Mouse (Mus musculus): ENCODE data around the gene Ppp1r16b. TPM values are rescaled to one million over a fixed set of nuclear protein-coding genes. Genes with fewer than 3 reads are reported as not detected.
A peak's percentile ranks its signal among the peaks of the same experiment; 100 is the strongest.

The Ppp1r16b gene
- polyA plus RNA-seq, 1 experiment from 2014 or later: 4.6 TPM

GRCm38 (mm10) chr2:158658822-158659221 lies 6.4 kb upstream of the Ppp1r16b start:
- Histone ChIP-seq H3K9ac (ENCODE audit: low read length) (no peak overlapping the region), H3K4me3 (ENCODE audit: low read depth, low read length) (no peak overlapping the region), H3K9me3 (ENCODE audit: control insufficient read depth, low read length) (no peaks in the 10 kb centered on the region), H3K27me3 (ENCODE audit: control insufficient read depth, insufficient read depth, low read length) (no peaks in the 10 kb centered on the region), H3K27ac (replicated peaks; ENCODE audit: low read depth, low read length) (no peak overlapping the region), H3K4me2 (ENCODE audit: low read depth, severe bottlenecking) (no peak overlapping the region), H3K4me1 (ENCODE audit: control insufficient read depth, insufficient read depth, low read length) (no peaks in the 10 kb centered on the region), H3K36me3 (ENCODE audit: control insufficient read depth, insufficient read depth, low read length) (no peaks in the 10 kb centered on the region)
- DNase-seq (ENCODE audit: low spot score) (peak; percentile 44), ATAC-seq (ENCODE audit: insufficient number of reproducible peaks, low FRiP score, low TSS enrichment, low read depth) (peak; percentile 39; the same call in 1 of the 2 replicates)
- 30% methylated on average over 6 of the region's 6 CpGs for WGBS

DNA sequence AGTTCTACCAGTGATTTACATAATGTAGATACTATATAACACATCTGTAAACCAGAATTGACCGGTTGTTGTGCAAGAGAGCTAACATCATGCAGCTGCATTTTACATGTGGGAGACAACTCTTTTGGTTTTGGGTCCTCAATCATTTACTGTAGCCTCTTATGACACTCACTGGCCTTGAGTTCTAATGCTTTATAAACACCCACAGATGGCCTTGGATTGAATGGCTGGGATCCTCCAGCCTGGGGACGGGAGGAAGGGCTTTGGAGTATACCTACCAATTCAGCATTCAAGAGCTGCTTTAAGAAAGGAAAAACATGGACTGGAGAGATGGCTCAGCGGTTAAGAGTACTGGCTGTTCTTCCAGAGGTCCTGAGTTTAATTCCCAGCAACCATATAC lies 5.9 kb upstream of the Ppp1r16b start:
- no peak for DNase-seq (ENCODE audit: low spot score)
- Histone ChIP-seq H3K9me3 (ENCODE audit: control insufficient read depth, low read length) (no peaks in the 10 kb centered on the region), H3K27ac (replicated peaks; ENCODE audit: low read depth, low read length) (no peak overlapping the region), H3K36me3 (ENCODE audit: control insufficient read depth, insufficient read depth, low read length) (no peaks in the 10 kb centered on the region), H3K27me3 (ENCODE audit: control insufficient read depth, insufficient read depth, low read length) (no peaks in the 10 kb centered on the region), H3K9ac (ENCODE audit: low read length) (no peak overlapping the region), H3K4me3 (ENCODE audit: low read depth, low read length) (no peak overlapping the region), H3K4me1 (ENCODE audit: control insufficient read depth, insufficient read depth, low read length) (no peaks in the 10 kb centered on the region), H3K4me2 (ENCODE audit: low read depth, severe bottlenecking) (no peak overlapping the region)
- ATAC-seq (ENCODE audit: insufficient number of reproducible peaks, low FRiP score, low TSS enrichment, low read depth): no peak
- WGBS: 70% methylated on average over 3 of the region's 3 CpGs

DNA sequence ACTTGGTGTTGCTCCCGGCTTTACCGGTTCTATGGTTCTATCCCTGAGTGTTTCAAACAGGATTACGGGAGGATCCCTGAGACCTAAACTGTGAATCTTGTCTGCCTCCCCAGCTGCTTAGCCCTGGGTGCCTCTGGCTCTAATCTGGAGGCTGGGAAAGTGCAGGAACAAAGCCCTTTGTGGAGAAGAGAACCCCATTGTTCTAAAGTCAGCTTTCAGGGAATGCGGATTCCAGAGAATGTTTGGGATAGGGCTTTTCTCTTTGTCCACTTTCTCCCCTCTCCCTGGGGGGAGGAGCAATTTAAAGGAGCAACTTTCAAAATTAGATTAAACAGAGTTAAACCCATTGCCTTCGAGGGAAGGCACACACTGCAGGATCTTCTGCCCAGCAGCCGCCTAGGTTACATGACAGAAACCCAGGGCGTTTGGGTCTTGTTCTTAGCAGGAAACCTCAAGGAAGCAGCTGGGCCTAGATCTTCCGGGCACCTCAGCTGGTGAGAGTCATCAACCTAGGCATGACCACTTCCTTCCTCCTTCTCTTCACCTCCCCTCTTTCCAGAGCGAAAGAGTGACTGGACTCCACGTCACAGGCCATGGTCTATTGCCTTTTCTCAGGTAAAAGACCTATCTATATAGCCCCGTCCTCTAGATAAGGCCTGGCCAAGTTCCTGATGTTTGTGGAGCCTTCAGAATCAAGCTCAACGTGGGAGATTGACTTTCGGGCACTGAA lies 1.0 kb downstream of the Ppp1r16b start:
- Histone ChIP-seq H3K4me3 (ENCODE audit: low read depth, low read length) (no peak overlapping the region), H3K27me3 (ENCODE audit: control insufficient read depth, insufficient read depth, low read length) (peaks cover 43% of the 10 kb centered on the region), H3K36me3 (ENCODE audit: control insufficient read depth, insufficient read depth, low read length) (no peaks in the 10 kb centered on the region), H3K27ac (replicated peaks; ENCODE audit: low read depth, low read length) (no peak overlapping the region), H3K4me1 (ENCODE audit: control insufficient read depth, insufficient read depth, low read length) (peaks cover 10% of the 10 kb centered on the region), H3K9me3 (ENCODE audit: control insufficient read depth, low read length) (no peaks in the 10 kb centered on the region), H3K4me2 (ENCODE audit: low read depth, severe bottlenecking) (no peak overlapping the region), H3K9ac (ENCODE audit: low read length) (no peak overlapping the region)
- DNase-seq (ENCODE audit: low spot score) (no peak), ATAC-seq (ENCODE audit: insufficient number of reproducible peaks, low FRiP score, low TSS enrichment, low read depth) (no peak)
- 50% methylated on average over 13 of the region's 13 CpGs for WGBS

- H3K27ac ChIP-seq (replicated peaks; ENCODE audit: low read depth, low read length): no peak overlapping the region
- ATAC-seq (ENCODE audit: insufficient number of reproducible peaks, low FRiP score, low TSS enrichment, low read depth): peak; percentile 40; the same call in 1 of the 2 replicates
- peak overlapping the region; percentile 48 for H3K9ac ChIP-seq (ENCODE audit: low read length)
- WGBS: under 1% methylated on average over 47 of the region's 47 CpGs
- DNase-seq (ENCODE audit: low spot score): peak; percentile 68
- peaks cover 10% of the 10 kb centered on the region for H3K4me1 ChIP-seq (ENCODE audit: control insufficient read depth, insufficient read depth, low read length)
- H3K4me3 ChIP-seq (ENCODE audit: low read depth, low read length): peak overlapping the region; percentile 51
- no peaks in the 10 kb centered on the region for H3K36me3 ChIP-seq (ENCODE audit: control insufficient read depth, insufficient read depth, low read length)
- H3K4me2 ChIP-seq (ENCODE audit: low read depth, severe bottlenecking): peak overlapping the region; percentile 96
- H3K27me3 ChIP-seq (ENCODE audit: control insufficient read depth, insufficient read depth, low read length): peaks cover 43% of the 10 kb centered on the region
- H3K9me3 ChIP-seq (ENCODE audit: control insufficient read depth, low read length): no peaks in the 10 kb centered on the region
These were observed 1.9 kb downstream of the Ppp1r16b start for GRCm38 (mm10) chr2:158667022-158667670.

DNA sequence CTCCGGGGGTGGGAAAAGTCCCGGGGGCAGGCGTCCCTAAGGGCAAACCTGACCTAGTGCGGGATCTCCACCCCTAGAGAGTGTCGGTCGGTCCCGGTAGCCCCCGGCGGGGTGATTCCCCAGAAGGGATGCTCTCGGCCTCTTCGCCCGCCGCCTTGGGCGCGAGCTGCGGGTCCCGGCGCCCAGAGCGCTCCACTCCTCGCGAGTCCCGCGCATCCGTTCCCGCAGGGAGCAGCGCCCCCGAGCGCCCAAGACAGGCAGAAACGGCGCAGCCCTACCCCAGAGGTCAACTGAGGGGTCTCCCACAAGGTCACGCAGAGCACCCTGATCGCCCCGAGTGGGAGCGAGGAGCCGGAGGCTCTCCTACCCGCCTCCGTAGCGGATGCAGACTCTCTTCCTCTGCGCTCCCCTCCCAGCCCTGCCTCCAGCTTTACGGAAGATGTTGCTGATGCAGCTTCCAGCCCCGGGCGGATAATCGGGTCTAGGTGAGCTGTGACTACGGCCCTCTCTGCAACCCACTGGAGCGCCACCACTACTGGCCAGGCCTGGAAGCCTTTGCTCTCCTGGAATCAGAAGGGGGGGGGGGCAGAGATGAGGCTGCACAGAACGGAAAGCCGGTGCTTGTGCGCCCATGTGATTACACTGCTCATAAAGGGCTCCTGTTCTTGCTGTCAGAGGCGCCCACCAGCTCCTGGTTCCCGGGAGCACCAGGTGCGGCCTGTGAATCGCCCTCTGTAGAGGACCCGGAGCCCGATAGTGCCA lies 2.7 kb downstream of the Ppp1r16b start:
- under 1% methylated on average over 54 of the region's 54 CpGs for WGBS
- H3K9me3 ChIP-seq (ENCODE audit: control insufficient read depth, low read length): no peaks in the 10 kb centered on the region

GRCm38 (mm10) chr2:158668433-158669010 lies 3.3 kb downstream of the Ppp1r16b start:
- ATAC-seq (ENCODE audit: insufficient number of reproducible peaks, low FRiP score, low TSS enrichment, low read depth): no peak
- Histone ChIP-seq H3K9ac (ENCODE audit: low read length) (peak overlapping the region; percentile 32; the same call in 1 of the 2 replicates), H3K4me3 (ENCODE audit: low read depth, low read length) (peak overlapping the region; percentile 51), H3K27ac (replicated peaks; ENCODE audit: low read depth, low read length) (no peak overlapping the region), H3K27me3 (ENCODE audit: control insufficient read depth, insufficient read depth, low read length) (peaks cover 43% of the 10 kb centered on the region), H3K36me3 (ENCODE audit: control insufficient read depth, insufficient read depth, low read length) (no peaks in the 10 kb centered on the region), H3K9me3 (ENCODE audit: control insufficient read depth, low read length) (no peaks in the 10 kb centered on the region), H3K4me2 (ENCODE audit: low read depth, severe bottlenecking) (peak overlapping the region; percentile 96), H3K4me1 (ENCODE audit: control insufficient read depth, insufficient read depth, low read length) (peaks cover 19% of the 10 kb centered on the region)
- DNase-seq (ENCODE audit: low spot score): no peak
- 11% methylated on average over 23 of the region's 23 CpGs for WGBS

More for the DNA sequence above, 2.7 kb downstream of the Ppp1r16b start:
- H3K4me2 ChIP-seq (ENCODE audit: low read depth, severe bottlenecking): peak overlapping the region; percentile 96
- DNase-seq (ENCODE audit: low spot score): peak; percentile 62
- H3K4me3 ChIP-seq (ENCODE audit: low read depth, low read length): peak overlapping the region; percentile 51
- peak overlapping the region; percentile 48 for H3K9ac ChIP-seq (ENCODE audit: low read length)
- 0 out of 2 replicates have a peak, but pooled peaks have one; percentile 6 for ATAC-seq (ENCODE audit: insufficient number of reproducible peaks, low FRiP score, low TSS enrichment, low read depth)
- peaks cover 43% of the 10 kb centered on the region for H3K27me3 ChIP-seq (ENCODE audit: control insufficient read depth, insufficient read depth, low read length)
- peaks cover 12% of the 10 kb centered on the region for H3K4me1 ChIP-seq (ENCODE audit: control insufficient read depth, insufficient read depth, low read length)
- H3K27ac ChIP-seq (replicated peaks; ENCODE audit: low read depth, low read length): no peak overlapping the region
- no peaks in the 10 kb centered on the region for H3K36me3 ChIP-seq (ENCODE audit: control insufficient read depth, insufficient read depth, low read length)

- Histone ChIP-seq H3K36me3 (ENCODE audit: control insufficient read depth, insufficient read depth, low read length) (no peaks in the 10 kb centered on the region), H3K9me3 (ENCODE audit: control insufficient read depth, low read length) (no peaks in the 10 kb centered on the region), H3K27ac (replicated peaks; ENCODE audit: low read depth, low read length) (no peak overlapping the region), H3K4me2 (ENCODE audit: low read depth, severe bottlenecking) (no peak overlapping the region), H3K4me3 (ENCODE audit: low read depth, low read length) (no peak overlapping the region), H3K9ac (ENCODE audit: low read length) (no peak overlapping the region), H3K4me1 (ENCODE audit: control insufficient read depth, insufficient read depth, low read length) (peaks cover 20% of the 10 kb centered on the region), H3K27me3 (ENCODE audit: control insufficient read depth, insufficient read depth, low read length) (peaks cover 43% of the 10 kb centered on the region)
- no peak for DNase-seq (ENCODE audit: low spot score)
- 56% methylated on average over 13 of the region's 13 CpGs for WGBS
- no peak for ATAC-seq (ENCODE audit: insufficient number of reproducible peaks, low FRiP score, low TSS enrichment, low read depth)
These were observed 4.3 kb downstream of the Ppp1r16b start for GRCm38 (mm10) chr2:158669199-158670195.

Data from limb, embryonic 11.5 days (tissue).